In genomic region chr19:46819276-46819675, GRCm38 (mm10) we compare ENCODE assay signal across 18 mouse cellular contexts. TPM values are rescaled to one million over a fixed set of nuclear protein-coding genes. Genes with fewer than 3 reads are reported as not detected.
DNase-seq lines count a peak whose midpoint lies in the region; ATAC-seq and TF ChIP-seq lines count a peak whose summit lies in the region.
"Had no signal": no experiment of that assay in that cellular context is flagged by ENCODE, and none has a peak within 500 bp of the region (broad histone marks: within the 10 kb centered on the region; RNA-seq: fewer than 3 reads in every experiment).

No protein-coding gene starts in this region.

- 0 out of 2 replicates have a peak, but pooled peaks cover 2% of the 10 kb centered on the region for H3K4me1 ChIP-seq in thymus, adult 2 months (replicated peaks; ENCODE audit: control insufficient read depth, insufficient read depth, low read length)
- H3K4me1 ChIP-seq in MEL (ENCODE audit: control insufficient read depth in 1 of 2, insufficient read depth in 2 of 2, low read length in 2 of 2): peaks cover 0 to 3% of the 10 kb centered on the region in 2 experiments; a peak in 1 of 4 replicates
- H3K4me1 ChIP-seq in embryonic facial prominence, embryonic 11.5 days (ENCODE audit: control insufficient read depth, insufficient read depth, low read length): no peaks in the 10 kb centered on the region
- H3K4me1 ChIP-seq in hindbrain, embryonic 16.5 days (ENCODE audit: control insufficient read depth, insufficient read depth, low read depth, low read length): no peaks in the 10 kb centered on the region
- H3K4me1 ChIP-seq: embryonic facial prominence, embryonic 15.5 days; forebrain, embryonic 13.5 days; limb, embryonic 15.5 days; stomach, embryonic 15.5 days had no signal

- H3K9ac ChIP-seq in MEL (ENCODE audit: control insufficient read depth, low read depth, low read length, poor library complexity, severe bottlenecking): no peak overlapping the region
- no peak overlapping the region for H3K9ac ChIP-seq in embryonic facial prominence, embryonic 11.5 days (replicated peaks; ENCODE audit: low read length)
- no peak overlapping the region for H3K9ac ChIP-seq in hindbrain, embryonic 16.5 days (ENCODE audit: low read depth, low read length)
- H3K9ac ChIP-seq: embryonic facial prominence, embryonic 15.5 days; forebrain, embryonic 13.5 days; hindbrain, embryonic 13.5 days; limb, embryonic 15.5 days; midbrain, embryonic 15.5 days; stomach, embryonic 15.5 days had no signal

- TF ChIP-seq RAD21 in MEL (IDR thresholded peaks at IDR 0.05; ENCODE audit: low read depth, low read length): no peak

- H3K27ac ChIP-seq in thymus, adult 2 months (ENCODE audit: control insufficient read depth, insufficient read depth, low read length): no peak overlapping the region
- no peak overlapping the region for H3K27ac ChIP-seq in MEL (ENCODE audit: control insufficient read depth, low read depth, low read length)
- no peak overlapping the region for H3K27ac ChIP-seq in embryonic facial prominence, embryonic 11.5 days (replicated peaks; ENCODE audit: low read depth, low read length)
- H3K27ac ChIP-seq in hindbrain, embryonic 16.5 days (ENCODE audit: low read depth, low read length): no peak overlapping the region
- no peak overlapping the region for H3K27ac ChIP-seq in left cerebral cortex, adult 2 months
- H3K27ac ChIP-seq: embryonic facial prominence, embryonic 15.5 days; forebrain, embryonic 13.5 days; hindbrain, embryonic 13.5 days; limb, embryonic 15.5 days; midbrain, embryonic 15.5 days; stomach, embryonic 15.5 days had no signal

- H3K36me3 ChIP-seq in thymus, adult 2 months (ENCODE audit: control insufficient read depth, insufficient read depth, low read length): no peaks in the 10 kb centered on the region
- H3K36me3 ChIP-seq in MEL (ENCODE audit: control insufficient read depth in 1 of 2, insufficient read depth in 2 of 2, low read length in 2 of 2): no peaks in the 10 kb centered on the region
- H3K36me3 ChIP-seq in embryonic facial prominence, embryonic 11.5 days (replicated peaks; ENCODE audit: control insufficient read depth, insufficient read depth, low read depth, low read length): no peaks in the 10 kb centered on the region
- H3K36me3 ChIP-seq in hindbrain, embryonic 16.5 days (ENCODE audit: control insufficient read depth, insufficient read depth, low read length): no peaks in the 10 kb centered on the region
- H3K36me3 ChIP-seq: embryonic facial prominence, embryonic 15.5 days; hindbrain, embryonic 13.5 days; limb, embryonic 15.5 days; midbrain, embryonic 15.5 days; stomach, embryonic 15.5 days had no signal

- H3K27me3 ChIP-seq in thymus, adult 2 months (ENCODE audit: control insufficient read depth, insufficient read depth, low read length): no peaks in the 10 kb centered on the region
- H3K27me3 ChIP-seq in MEL (ENCODE audit: control insufficient read depth in 1 of 2, insufficient read depth in 2 of 2, low read length in 2 of 2): no peaks in the 10 kb centered on the region
- H3K27me3 ChIP-seq in embryonic facial prominence, embryonic 11.5 days (ENCODE audit: control insufficient read depth, insufficient read depth, low read length): no peaks in the 10 kb centered on the region
- no peaks in the 10 kb centered on the region for H3K27me3 ChIP-seq in hindbrain, embryonic 16.5 days (replicated peaks; ENCODE audit: control insufficient read depth, insufficient read depth, low read length)
- H3K27me3 ChIP-seq: embryonic facial prominence, embryonic 15.5 days; forebrain, embryonic 13.5 days; hindbrain, embryonic 13.5 days; limb, embryonic 15.5 days; midbrain, embryonic 15.5 days; stomach, embryonic 15.5 days had no signal

- no peak for TF ChIP-seq CTCF in thymus, adult 2 months (IDR thresholded peaks at IDR 0.05; ENCODE audit: borderline replicate concordance, control insufficient read depth, extremely low read depth, insufficient read depth, low read length, poor library complexity)
- TF ChIP-seq CTCF in MEL (IDR thresholded peaks at IDR 0.05 in 2 of 3, conservative IDR thresholded peaks at IDR 0.05 in 1 of 3; ENCODE audit: control insufficient read depth in 1 of 3, insufficient read depth in 1 of 3, low read depth in 2 of 3, low read length in 3 of 3, poor library complexity in 1 of 3, severe bottlenecking in 1 of 3): no peak
- TF ChIP-seq CTCF in left cerebral cortex, adult 2 months (IDR thresholded peaks at IDR 0.05): no peak

- intact Hi-C loops in left cerebral cortex, adult 2 months (cut with DNase I): no loop called here

- no peak overlapping the region for H3K4me3 ChIP-seq in thymus, adult 2 months (ENCODE audit: control insufficient read depth, insufficient read depth, low read length)
- H3K4me3 ChIP-seq in MEL (ENCODE audit: control insufficient read depth in 1 of 2, insufficient read depth in 1 of 2, low read depth in 2 of 2, low read length in 2 of 2): no peak overlapping the region
- H3K4me3 ChIP-seq in embryonic facial prominence, embryonic 11.5 days (ENCODE audit: low read depth, low read length): no peak overlapping the region
- H3K4me3 ChIP-seq in hindbrain, embryonic 16.5 days (ENCODE audit: low read length): no peak overlapping the region
- H3K4me3 ChIP-seq in left cerebral cortex, adult 2 months: no peak overlapping the region
- H3K4me3 ChIP-seq: embryonic facial prominence, embryonic 15.5 days; forebrain, embryonic 13.5 days; hindbrain, embryonic 13.5 days; limb, embryonic 15.5 days; midbrain, embryonic 15.5 days; stomach, embryonic 15.5 days had no signal

- H3K79me2 ChIP-seq in MEL (ENCODE audit: control insufficient read depth, insufficient read depth, low read length, poor library complexity): no peaks in the 10 kb centered on the region

- no peaks in the 10 kb centered on the region for H3K9me3 ChIP-seq in MEL (replicated peaks; ENCODE audit: insufficient read depth, low read length)
- H3K9me3 ChIP-seq in embryonic facial prominence, embryonic 11.5 days (replicated peaks; ENCODE audit: control insufficient read depth, low read length): no peaks in the 10 kb centered on the region
- no peaks in the 10 kb centered on the region for H3K9me3 ChIP-seq in hindbrain, embryonic 16.5 days (ENCODE audit: control insufficient read depth, low read length)
- H3K9me3 ChIP-seq: embryonic facial prominence, embryonic 15.5 days; forebrain, embryonic 13.5 days; hindbrain, embryonic 13.5 days; limb, embryonic 15.5 days; midbrain, embryonic 15.5 days; stomach, embryonic 15.5 days had no signal

- WGBS in thymus, adult 2 months: 43% methylated on average over 7 of the region's 7 CpGs
- WGBS in embryonic facial prominence, embryonic 11.5 days: 59% methylated on average over 7 of the region's 7 CpGs
- WGBS in hindbrain, embryonic 16.5 days: 64% methylated on average over 7 of the region's 7 CpGs

- ATAC-seq in embryonic facial prominence, embryonic 11.5 days (replicated peaks; ENCODE audit: insufficient number of reproducible peaks, low FRiP score, low TSS enrichment, low read depth): no peak
- ATAC-seq in hindbrain, embryonic 16.5 days: no peak
- ATAC-seq: forebrain, embryonic 13.5 days; midbrain, embryonic 15.5 days had no signal

- peak; percentile 14 for DNase-seq in thymus, postnatal 14 days
- DNase-seq in thymus, adult 2 months: no peak
- DNase-seq in MEL (ENCODE audit: low read depth, low spot score): peak; percentile 23
- DNase-seq in embryonic facial prominence, embryonic 11.5 days (ENCODE audit: low spot score): peak; percentile 16
- no peak for DNase-seq in kidney, postnatal 25 days
- DNase-seq in left cerebral cortex, adult 2 months (ENCODE audit: extremely low spot score in 1 of 2, low spot score in 2 of 2): no peak
- DNase-seq: adrenal gland, adult 8-10 months; cerebellum, postnatal 25 days; heart, adult 18-20 months; kidney, adult 18-20 months; retina, postnatal 1 day had no signal

- no peak for TF ChIP-seq POLR2A in thymus, adult 2 months (IDR thresholded peaks at IDR 0.05; ENCODE audit: control insufficient read depth, extremely low read depth, insufficient read depth, low read length, poor library complexity)
- TF ChIP-seq POLR2A in MEL (IDR thresholded peaks at IDR 0.05; ENCODE audit: control insufficient read depth in 1 of 2, insufficient read depth in 1 of 2, low read depth in 1 of 2, low read length in 2 of 2, poor library complexity in 1 of 2): no peak

- TF ChIP-seq EP300 in MEL (IDR thresholded peaks at IDR 0.05; ENCODE audit: low read depth in 1 of 2, low read length in 2 of 2): no peak

- no peak overlapping the region for H3K4me2 ChIP-seq in embryonic facial prominence, embryonic 11.5 days (ENCODE audit: low read depth, low read length)
- H3K4me2 ChIP-seq in hindbrain, embryonic 16.5 days (ENCODE audit: low read length): no peak overlapping the region
- H3K4me2 ChIP-seq: embryonic facial prominence, embryonic 15.5 days; forebrain, embryonic 13.5 days; hindbrain, embryonic 13.5 days; limb, embryonic 15.5 days; midbrain, embryonic 15.5 days; stomach, embryonic 15.5 days had no signal

TF ChIP-seq in MEL, 35 proteins besides CTCF, POLR2A, EP300 and RAD21:
- TF ChIP-seq MXI1 (IDR thresholded peaks at IDR 0.05; ENCODE audit: low read depth, low read length): no peak

RNA-seq across cellular contexts. Expression of gene Cnnm2, which starts 57.9 kb away (rescaled TPM):
- 7.4 and 9.7 TPM in 2 replicates for polyA plus RNA-seq in thymus, adult 2 months (2012; rRNA removed)
- 4.0 and 5.7 TPM in 2 replicates for total RNA-seq in MEL (2012; rRNA removed)
- polyA plus RNA-seq in MEL (2012; ENCODE audit: insufficient read depth in 1 of 2, insufficient read length in 2 of 2, low read depth in 1 of 2, low replicate concordance in 2 of 2, missing spikeins in 1 of 2): 10 to 100 TPM in 1 of 2 experiments, not detected in 1; 10.7 TPM
- 3.6 and 3.8 TPM in 2 replicates for polyA plus RNA-seq in embryonic facial prominence, embryonic 11.5 days (2014; fragmentation: Nextera tagmentation; extraction: Ambion mirVana)
- 5.8 and 6.6 TPM in 2 replicates for polyA plus RNA-seq in hindbrain, embryonic 16.5 days (2015; fragmentation: Nextera tagmentation; extraction: Ambion mirVana)
- 10 to 100 TPM; 35.7 to 37.3 TPM for total RNA-seq in left cerebral cortex, adult 2 months (2021)

Comparison
In these comparisons a context has a peak if more than half of its experiments do, and no peak if none do; other contexts are left out.
1. DNase-seq: peak in thymus, postnatal 14 days (single experiment), MEL (single experiment) and embryonic facial prominence, embryonic 11.5 days (single experiment); none in thymus, adult 2 months (single experiment), kidney, postnatal 25 days (0 of 2) and left cerebral cortex, adult 2 months (0 of 2).